In genomic region chr13:91223587-91224437, GRCm38 (mm10) we compare ENCODE assay signal across 7 mouse cellular contexts. TPM values are rescaled to one million over a fixed set of nuclear protein-coding genes. Genes with fewer than 3 reads are reported as not detected.
A peak's percentile ranks its signal among the peaks of the same experiment; 100 is the strongest.
DNase-seq lines count a peak whose midpoint lies in the region; ATAC-seq and TF ChIP-seq lines count a peak whose summit lies in the region.

Gene Atg10 (minus strand): TSS chr13:91223968.

- DNase-seq in adrenal gland, postnatal 25 days, result peak; percentile 95
- DNase-seq in heart, adult 18-20 months, result peak; percentile 92 to 96
- DNase-seq in kidney, adult 2 months, result peak; percentile 96
- DNase-seq in spleen, adult 2 months (ENCODE audit: low read depth in 1 of 2, low spot score in 2 of 2), result peak; percentile 85 to 91

- peaks cover 3% of the 10 kb centered on the region; the same call in 1 of the 2 replicates for H3K4me1 ChIP-seq in embryonic facial prominence, embryonic 12.5 days
- no peaks in the 10 kb centered on the region; the same call in 1 of the 2 replicates for H3K4me1 ChIP-seq in kidney, adult 2 months (ENCODE audit: control insufficient read depth, insufficient read depth, low read length)
- H3K4me1 ChIP-seq in limb, embryonic 12.5 days (replicated peaks), result 0 out of 2 replicates have a peak, but pooled peaks cover 6% of the 10 kb centered on the region
- peaks cover 5% of the 10 kb centered on the region for H3K4me1 ChIP-seq in midbrain, embryonic 15.5 days
- H3K4me1 ChIP-seq in spleen, adult 2 months (ENCODE audit: control insufficient read depth, insufficient read depth, insufficient read length), result no peaks in the 10 kb centered on the region

- no peaks in the 10 kb centered on the region for H3K9me3 ChIP-seq in embryonic facial prominence, embryonic 12.5 days
- H3K9me3 ChIP-seq in limb, embryonic 12.5 days, result no peaks in the 10 kb centered on the region
- H3K9me3 ChIP-seq in midbrain, embryonic 15.5 days, result no peaks in the 10 kb centered on the region

- 2% methylated on average over 54 of the region's 55 CpGs for WGBS in embryonic facial prominence, embryonic 12.5 days
- WGBS in kidney, adult 2 months, result under 1% methylated on average over 55 of the region's 55 CpGs
- WGBS in limb, embryonic 12.5 days, result 2% methylated on average over 55 of the region's 55 CpGs
- 2% methylated on average over 55 of the region's 55 CpGs for WGBS in midbrain, embryonic 15.5 days
- 1% methylated on average over 55 of the region's 55 CpGs for WGBS in spleen, adult 2 months

- ATAC-seq in embryonic facial prominence, embryonic 12.5 days (ENCODE audit: insufficient number of reproducible peaks, insufficient read depth, low FRiP score, low TSS enrichment), result peak; percentile 96
- peak; percentile 94 for ATAC-seq in limb, embryonic 12.5 days (ENCODE audit: insufficient number of reproducible peaks, insufficient read depth, low FRiP score, low TSS enrichment, low read depth)
- peak; percentile 99 for ATAC-seq in midbrain, embryonic 15.5 days (replicated peaks)

- H3K27ac ChIP-seq in embryonic facial prominence, embryonic 12.5 days, result peak within 1 kb of the TSS; percentile 94
- peak within 1 kb of the TSS; percentile 95 for H3K27ac ChIP-seq in kidney, adult 2 months (ENCODE audit: insufficient read depth, low read depth, low read length)
- H3K27ac ChIP-seq in limb, embryonic 12.5 days, result peak within 1 kb of the TSS; percentile 98
- peak within 1 kb of the TSS; percentile 95 for H3K27ac ChIP-seq in midbrain, embryonic 15.5 days
- H3K27ac ChIP-seq in spleen, adult 2 months (ENCODE audit: insufficient read depth, low read length), result peak within 1 kb of the TSS; percentile 95

- H3K4me2 ChIP-seq in embryonic facial prominence, embryonic 12.5 days (replicated peaks), result peak within 1 kb of the TSS; percentile 53
- peak within 1 kb of the TSS; percentile 65 for H3K4me2 ChIP-seq in limb, embryonic 12.5 days
- peak within 1 kb of the TSS; percentile 61 for H3K4me2 ChIP-seq in midbrain, embryonic 15.5 days

- no peaks in the 10 kb centered on the region for H3K27me3 ChIP-seq in embryonic facial prominence, embryonic 12.5 days
- no peaks in the 10 kb centered on the region for H3K27me3 ChIP-seq in kidney, adult 2 months (replicated peaks; ENCODE audit: control insufficient read depth, insufficient read depth, low read length)
- no peaks in the 10 kb centered on the region for H3K27me3 ChIP-seq in limb, embryonic 12.5 days
- no peaks in the 10 kb centered on the region for H3K27me3 ChIP-seq in midbrain, embryonic 15.5 days (replicated peaks)
- no peaks in the 10 kb centered on the region for H3K27me3 ChIP-seq in spleen, adult 2 months (ENCODE audit: control insufficient read depth, insufficient read depth, low read length)

- peak; percentile 58 for TF ChIP-seq POLR2A in kidney, adult 2 months (IDR thresholded peaks at IDR 0.05; ENCODE audit: low read depth, low read length)
- peak; percentile 83 for TF ChIP-seq POLR2A in spleen, adult 2 months (IDR thresholded peaks at IDR 0.05; ENCODE audit: low read depth, low read length)

- H3K36me3 ChIP-seq in embryonic facial prominence, embryonic 12.5 days, result no peaks in the 10 kb centered on the region
- no peaks in the 10 kb centered on the region for H3K36me3 ChIP-seq in kidney, adult 2 months (ENCODE audit: control insufficient read depth, insufficient read depth, low read length)
- H3K36me3 ChIP-seq in limb, embryonic 12.5 days, result no peaks in the 10 kb centered on the region
- H3K36me3 ChIP-seq in midbrain, embryonic 15.5 days (replicated peaks), result no peaks in the 10 kb centered on the region
- H3K36me3 ChIP-seq in spleen, adult 2 months (ENCODE audit: control insufficient read depth, insufficient read depth, low read length), result no peaks in the 10 kb centered on the region

- no peak for TF ChIP-seq CTCF in kidney, adult 2 months (conservative IDR thresholded peaks at IDR 0.05; ENCODE audit: insufficient read depth, insufficient read length, low read depth, low read length)
- no peak for TF ChIP-seq CTCF in spleen, adult 2 months (IDR thresholded peaks at IDR 0.05; ENCODE audit: extremely low read depth, insufficient read depth, insufficient read length, insufficient replicate concordance)

- peak within 1 kb of the TSS; percentile 71 for H3K9ac ChIP-seq in embryonic facial prominence, embryonic 12.5 days
- peak within 1 kb of the TSS; percentile 68 for H3K9ac ChIP-seq in limb, embryonic 12.5 days (replicated peaks)
- peak within 1 kb of the TSS; percentile 80 for H3K9ac ChIP-seq in midbrain, embryonic 15.5 days

- peak within 1 kb of the TSS; percentile 62 for H3K4me3 ChIP-seq in embryonic facial prominence, embryonic 12.5 days
- H3K4me3 ChIP-seq in kidney, adult 2 months (ENCODE audit: insufficient read depth, low read depth, low read length), result peak within 1 kb of the TSS; percentile 70
- H3K4me3 ChIP-seq in limb, embryonic 12.5 days (replicated peaks), result peak within 1 kb of the TSS; percentile 55
- H3K4me3 ChIP-seq in midbrain, embryonic 15.5 days, result peak within 1 kb of the TSS; percentile 68
- peak within 1 kb of the TSS; percentile 91 for H3K4me3 ChIP-seq in spleen, adult 2 months (ENCODE audit: extremely low read depth, insufficient read depth, insufficient read length)

RNA-seq across cellular contexts. Expression of gene Atg10, which starts in this region (rescaled TPM):
- 15.2 and 20.6 TPM in 2 replicates for total RNA-seq in adrenal gland, postnatal 25 days (2021)
- 15.7 and 19.9 TPM in 2 replicates for polyA plus RNA-seq in embryonic facial prominence, embryonic 12.5 days (2016; fragmentation: Nextera tagmentation; extraction: Ambion mirVana)
- total RNA-seq in heart, adult 18-20 months (2021), result 10 to 100 TPM; 30.1 to 33.4 TPM
- 4.4 and 7.8 TPM in 2 replicates for polyA plus RNA-seq in kidney, adult 2 months (2012; rRNA removed)
- 15.4 and 16.1 TPM in 2 replicates for polyA plus RNA-seq in limb, embryonic 12.5 days (2016; fragmentation: Nextera tagmentation; extraction: Ambion mirVana)
- 13.6 and 13.8 TPM in 2 replicates for polyA plus RNA-seq in midbrain, embryonic 15.5 days (2015; fragmentation: Nextera tagmentation; extraction: Ambion mirVana)
- polyA plus RNA-seq in spleen, adult 2 months (2012; rRNA removed), result 0.52 and 0.95 TPM in 2 replicates

Comparison
In these comparisons a context has a peak if more than half of its experiments do, and no peak if none do; other contexts are left out.
1. Peak in every context shown above with its lines: DNase-seq, ATAC-seq, H3K4me3 ChIP-seq and H3K27ac ChIP-seq.
2. Peak in DNase-seq, H3K4me3 ChIP-seq and H3K27ac ChIP-seq in spleen, adult 2 months; RNA of the gene not detected or under 1 TPM.